Mouse (Mus musculus) effector memory CD4-positive, alpha-beta T cell, adult 5 months (primary cell): ENCODE data around the gene Pithd1. TPM values are rescaled to one million over a fixed set of nuclear protein-coding genes. Genes with fewer than 3 reads are reported as not detected.

Source experiments
- polyA plus RNA-seq: library from polyadenylated mRNA; unstranded; fragments of 100-300 nt; shearing (Covaris generic); gene quantifications from one replicate; pipeline ENCODE4 v1.2.1, GENCODE M21; 2017

Gene Pithd1
- polyA plus RNA-seq, result 57.5 TPM

DNA sequence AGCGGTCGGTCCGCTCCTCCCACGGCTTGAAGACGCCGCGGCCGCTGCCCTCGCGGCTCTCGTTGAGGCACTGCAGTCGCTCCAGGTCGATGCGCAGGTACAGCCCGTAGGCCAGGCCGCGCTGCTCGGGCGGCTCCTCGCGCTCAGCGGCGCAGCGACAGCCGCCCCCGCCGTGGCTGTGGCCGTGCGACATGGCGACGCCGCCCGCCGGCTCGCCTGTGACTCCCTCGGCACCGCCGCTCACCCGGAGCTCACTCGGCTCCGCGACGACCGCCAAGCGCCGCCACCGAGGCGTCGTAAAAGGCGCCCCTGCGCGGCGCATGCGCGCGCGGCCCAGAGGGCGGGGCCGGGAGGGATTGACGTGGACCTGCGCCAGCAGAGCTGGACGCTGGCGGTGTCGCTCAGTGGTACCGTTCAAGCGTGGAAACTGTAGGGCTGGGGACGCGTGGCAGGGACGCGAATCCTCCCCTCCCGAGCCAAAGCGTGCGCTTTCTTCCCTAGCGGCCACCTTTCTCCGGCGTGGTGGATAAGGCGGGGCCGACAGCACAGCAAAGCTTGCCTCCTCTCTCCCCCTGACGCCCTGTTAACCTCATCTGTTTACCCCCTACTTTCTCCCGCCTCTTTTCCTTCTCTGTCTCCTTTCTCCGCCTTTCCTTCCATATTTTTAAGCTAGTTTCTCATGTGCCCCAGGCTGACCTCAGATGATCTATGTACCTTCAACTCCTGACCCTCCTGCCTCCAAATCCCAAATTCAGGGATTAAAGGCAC is at the start of gene Pithd1:
TSS of gene Pithd1 (minus strand) at position 322 of the 768 bp plus-strand sequence.

DNA sequence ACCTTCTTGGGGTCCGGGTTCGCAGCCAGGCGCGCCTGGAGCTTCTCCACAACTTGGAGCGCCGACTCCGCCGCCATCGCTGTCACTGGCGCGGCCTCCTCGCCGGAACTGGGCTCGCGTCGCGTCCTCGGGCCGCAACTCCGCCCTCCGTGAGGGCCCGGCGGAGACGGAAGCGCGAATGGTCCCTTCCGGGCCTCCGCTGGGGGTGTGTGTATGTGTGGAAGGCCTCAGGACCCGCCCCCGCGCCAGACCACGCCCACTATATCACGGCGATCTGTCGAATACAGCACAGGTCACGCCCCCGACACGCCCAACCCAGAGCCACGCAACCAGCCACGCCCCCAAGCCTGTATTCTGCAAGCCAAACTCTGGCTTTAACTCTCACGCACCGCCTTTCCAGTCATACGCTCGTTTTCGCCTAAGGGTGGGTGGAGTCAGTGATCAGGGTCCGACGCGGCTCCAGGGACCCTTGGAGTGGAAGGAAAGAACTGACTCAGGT is 34.5 kb upstream of the Pithd1 start, which contains the start of gene Eloa:
TSS of gene Eloa (minus strand) at position 215 of the 499 bp plus-strand sequence.

DNA sequence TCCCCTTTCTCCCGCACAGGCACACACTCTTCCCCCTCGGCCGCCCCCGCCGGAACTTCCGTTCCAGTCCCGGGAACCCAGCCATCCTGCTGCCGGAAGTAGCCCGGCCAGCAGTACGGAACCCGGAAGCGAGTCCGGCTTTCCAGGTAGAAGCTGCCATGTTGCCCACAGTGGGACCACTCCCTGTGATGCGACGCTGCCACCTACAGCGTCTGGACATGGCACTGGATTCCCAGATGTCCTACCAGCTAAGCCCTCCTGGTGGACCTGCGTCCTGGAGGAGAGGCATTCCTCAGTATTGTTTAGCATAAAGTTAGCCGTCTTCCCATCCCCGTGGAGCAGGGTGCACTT is 14.5 kb downstream of the Pithd1 start, which contains the start of gene Lypla2:
TSS of gene Lypla2 (minus strand) at position 71 of the 351 bp plus-strand sequence.

DNA sequence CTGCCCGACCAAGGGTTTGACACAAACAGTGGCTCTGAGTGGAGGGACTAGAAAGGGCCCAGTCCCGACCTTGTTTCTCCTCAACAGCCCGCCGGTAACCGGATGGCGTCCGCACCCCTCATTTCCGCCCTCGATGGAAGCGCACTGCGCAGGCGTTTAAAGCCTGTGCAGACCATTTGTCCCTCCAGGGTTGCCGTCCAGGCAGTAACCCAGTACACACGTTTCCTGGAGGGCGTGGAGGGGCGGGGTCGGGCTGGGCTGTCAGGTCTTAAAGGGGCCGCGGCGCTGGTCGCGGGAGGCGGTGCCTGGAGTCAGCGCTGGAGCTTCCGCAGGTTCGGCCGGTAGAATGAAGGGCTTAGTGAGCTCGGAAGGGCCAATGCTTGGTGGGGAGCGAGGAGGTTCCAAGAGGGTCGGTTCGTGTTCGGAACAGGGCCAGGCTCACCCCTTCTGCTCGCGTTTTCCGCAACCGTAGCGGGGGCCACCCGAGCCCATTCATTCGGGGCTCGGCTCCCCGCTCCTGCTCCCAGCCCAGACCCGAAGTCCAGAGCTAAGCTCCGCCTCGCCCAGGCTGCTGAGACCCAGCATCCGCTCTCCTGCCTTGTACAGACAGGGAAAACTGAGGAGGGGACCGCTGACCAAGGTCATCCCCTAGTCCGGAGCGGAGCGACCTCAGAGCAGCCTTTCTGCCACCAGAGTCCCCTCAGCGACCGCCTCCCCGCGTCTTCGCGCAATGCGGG is 23.4 kb downstream of the Pithd1 start, which contains the start of gene Gale:
TSS of gene Gale (plus strand) at position 271 of the 737 bp plus-strand sequence.

DNA sequence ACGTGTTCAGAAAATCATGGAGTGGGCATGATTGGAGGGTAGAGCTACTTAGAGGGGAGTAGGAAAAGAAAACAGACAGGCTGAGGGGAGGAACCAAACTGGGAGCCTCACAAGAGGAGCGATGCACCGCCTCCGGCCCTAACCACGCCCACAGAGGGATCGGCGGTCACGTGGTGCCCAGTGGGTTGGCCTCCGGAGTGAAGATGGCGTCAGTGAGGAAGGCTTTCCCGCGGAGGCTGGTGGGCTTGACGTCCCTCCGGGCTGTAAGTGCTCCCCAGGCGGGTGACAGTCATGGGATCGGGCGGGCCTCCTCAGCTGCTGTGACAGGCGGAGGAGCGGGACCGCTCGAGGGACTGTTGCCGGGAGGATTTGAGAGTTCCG is 40.8 kb downstream of the Pithd1 start, which contains the start of gene Hmgcl:
TSS of gene Hmgcl (plus strand) at position 171 of the 381 bp plus-strand sequence.

Other genes starting within 250 kb of the Pithd1 start
- gene Myom3, start 227.5 kb downstream of the Pithd1 start, polyA plus RNA-seq, result not detected
- gene Srsf10, start 131.5 kb downstream of the Pithd1 start, polyA plus RNA-seq, result 203 TPM
- 191 TPM for gene Pnrc2, start 113.4 kb downstream of the Pithd1 start, polyA plus RNA-seq
- gene Cnr2, start 91.9 kb downstream of the Pithd1 start, polyA plus RNA-seq, result 0.85 TPM
- gene Fuca1, start 66.5 kb downstream of the Pithd1 start, polyA plus RNA-seq, result 57.2 TPM
- gene Hmgcl, start 40.8 kb downstream of the Pithd1 start, polyA plus RNA-seq, result 44.2 TPM
- 29.0 TPM for gene Gale, start 23.5 kb downstream of the Pithd1 start, polyA plus RNA-seq
- gene Lypla2, start 14.6 kb downstream of the Pithd1 start, polyA plus RNA-seq, result 215 TPM
- gene Eloa, start 34.5 kb upstream of the Pithd1 start, polyA plus RNA-seq, result 49.2 TPM
- gene Rpl11, start 66.2 kb upstream of the Pithd1 start, polyA plus RNA-seq, result 280 TPM
- gene Id3, start 156.2 kb upstream of the Pithd1 start, polyA plus RNA-seq, result 15.3 TPM
- gene E2f2, start 185.1 kb upstream of the Pithd1 start, polyA plus RNA-seq, result 2.2 TPM
- gene Asap3, start 219.1 kb upstream of the Pithd1 start, polyA plus RNA-seq, result 0.15 TPM